Mouse (Mus musculus) skeletal muscle tissue, adult 2 months (tissue): Measurements from ENCODE around the gene Anp32e.
A peak's percentile ranks its signal among the peaks of the same experiment; 100 is the strongest.
"Not testable (repeated sequence)": the region's sequence is repeated elsewhere in the genome, so short reads cannot be mapped to it uniquely, and the experiment has no call there.

ENCODE experiments used
- DNase-seq: peaks from one replicate; pipeline ENCODE4 v3.0.0-alpha.2; 2012; ENCODE audit warnings: low read depth, low spot score

Anp32e gene

GRCm38 (mm10) chr3:95903753-95904502, 25.1 kb upstream of the Anp32e start:
- DNase-seq, result no peak

- peak; percentile 70 for DNase-seq
Observed at GRCm38 (mm10) chr3:95904568-95904967, 24.5 kb upstream of the Anp32e start, which contains the start of gene Car14. Gene Car14 (minus strand): TSS chr3:95904691.

GRCm38 (mm10) chr3:95905146-95905939, 23.7 kb upstream of the Anp32e start:
- DNase-seq, result no peak

GRCm38 (mm10) chr3:95905940-95906492, 23.0 kb upstream of the Anp32e start:
- no peak for DNase-seq

- no peak for DNase-seq
Observed at GRCm38 (mm10) chr3:95906860-95907259, 22.2 kb upstream of the Anp32e start.

- no peak for DNase-seq
Observed at GRCm38 (mm10) chr3:95907613-95908012, 21.4 kb upstream of the Anp32e start.

- no peak for DNase-seq
Observed at GRCm38 (mm10) chr3:95914706-95915105, 14.3 kb upstream of the Anp32e start.

- DNase-seq, result no peak
Observed at GRCm38 (mm10) chr3:95916760-95917159, 12.3 kb upstream of the Anp32e start.

GRCm38 (mm10) chr3:95920532-95920931, 8.5 kb upstream of the Anp32e start:
- DNase-seq, result not testable (repeated sequence)

GRCm38 (mm10) chr3:95923429-95923828, 5.6 kb upstream of the Anp32e start:
- DNase-seq, result not testable (repeated sequence)

- DNase-seq, result no peak
Observed at GRCm38 (mm10) chr3:95924185-95924584, 4.9 kb upstream of the Anp32e start.

GRCm38 (mm10) chr3:95925087-95925486, 4.0 kb upstream of the Anp32e start:
- DNase-seq, result no peak

- no peak for DNase-seq
Observed at GRCm38 (mm10) chr3:95928261-95928657, 787 bp upstream of the Anp32e start.

GRCm38 (mm10) chr3:95929581-95930470, 780 bp downstream of the Anp32e start:
- no peak for DNase-seq

- no peak for DNase-seq
Observed at GRCm38 (mm10) chr3:95930471-95930789, 1.4 kb downstream of the Anp32e start.

- no peak for DNase-seq
Observed at GRCm38 (mm10) chr3:95931471-95931870, 2.4 kb downstream of the Anp32e start.

GRCm38 (mm10) chr3:95932157-95932556, 3.1 kb downstream of the Anp32e start:
- no peak for DNase-seq

- no peak for DNase-seq
Observed at GRCm38 (mm10) chr3:95932566-95932965, 3.5 kb downstream of the Anp32e start.

GRCm38 (mm10) chr3:95933111-95933750, 4.2 kb downstream of the Anp32e start:
- DNase-seq, result no peak

- DNase-seq, result no peak
Observed at GRCm38 (mm10) chr3:95934448-95934847, 5.4 kb downstream of the Anp32e start.

GRCm38 (mm10) chr3:95938217-95938616, 9.2 kb downstream of the Anp32e start:
- DNase-seq, result no peak
